Mouse (Mus musculus): ENCODE data around the gene Dazap2.
A peak's percentile ranks its signal among the peaks of the same experiment; 100 is the strongest.
"Not testable (repeated sequence)": the region's sequence is repeated elsewhere in the genome, so short reads cannot be mapped to it uniquely, and the experiment has no call there.

Gene Dazap2

DNA sequence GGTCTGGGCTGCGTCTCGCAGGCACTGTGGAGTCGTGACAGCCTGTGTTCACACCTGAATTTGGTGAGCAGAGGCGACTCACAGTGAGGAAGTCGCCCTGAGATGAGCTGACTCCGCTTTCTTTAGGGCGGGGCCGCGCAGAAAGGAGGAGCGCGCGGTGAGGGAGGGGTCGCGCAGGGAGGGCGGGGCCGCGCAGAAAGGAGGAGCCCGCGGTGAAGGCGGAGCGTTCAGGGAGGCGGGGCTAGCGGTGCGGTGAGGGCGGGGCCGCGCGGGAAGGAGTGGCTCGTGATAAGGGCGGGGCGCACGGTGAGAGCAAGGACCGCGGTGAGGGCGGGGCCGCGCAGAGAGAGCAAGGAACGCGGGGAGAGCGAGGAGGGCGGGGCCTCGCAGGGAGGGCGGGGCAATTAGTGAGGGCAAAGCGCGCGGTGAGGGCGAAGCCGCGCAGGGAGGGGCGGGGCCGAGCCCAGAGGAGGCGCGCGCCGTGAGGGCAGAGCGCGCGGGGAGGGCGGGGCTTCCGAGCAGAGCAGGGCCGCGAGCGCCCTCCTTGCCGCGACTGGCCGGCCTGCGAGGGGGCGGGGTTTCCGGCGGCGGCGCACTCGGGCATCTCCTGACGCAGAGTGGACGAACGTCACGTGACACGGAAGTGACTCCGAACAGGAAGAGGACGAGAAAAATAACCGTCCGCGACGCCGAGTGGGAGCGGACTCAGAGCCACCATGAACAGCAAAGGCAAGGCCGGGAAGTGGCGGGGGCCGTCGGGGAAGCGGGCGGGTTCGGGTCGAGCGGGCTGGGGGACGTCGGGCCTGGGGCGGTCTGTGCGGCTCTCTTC lies at the start of gene Dazap2:
Gene Dazap2 (plus strand): TSS at position 354 of the 829 bp plus-strand sequence.
- peak; percentile 96 to 98 for DNase-seq (ENCODE audit: low spot score in 2 of 2)

DNA sequence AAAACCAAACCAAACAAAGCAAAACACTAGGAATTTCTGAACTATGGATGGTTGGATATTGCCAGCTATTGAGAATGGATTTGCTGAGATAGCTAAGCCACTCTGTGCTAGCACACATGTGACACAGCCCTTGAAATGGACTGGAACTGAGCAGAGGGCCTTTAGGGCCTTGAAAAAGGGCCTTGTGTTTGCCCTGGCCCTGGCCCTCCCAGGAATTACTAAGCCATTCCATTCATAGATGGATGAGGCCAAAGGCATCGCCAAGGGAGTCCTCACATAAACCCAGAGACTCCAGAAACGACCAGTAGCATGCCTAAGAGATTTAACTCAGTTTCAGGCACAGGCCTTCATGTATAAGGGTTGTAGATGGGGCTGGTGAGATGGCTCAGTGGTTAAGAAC lies 48.6 kb upstream of the Dazap2 start:
- no peak for DNase-seq (ENCODE audit: low spot score in 2 of 2)

DNA sequence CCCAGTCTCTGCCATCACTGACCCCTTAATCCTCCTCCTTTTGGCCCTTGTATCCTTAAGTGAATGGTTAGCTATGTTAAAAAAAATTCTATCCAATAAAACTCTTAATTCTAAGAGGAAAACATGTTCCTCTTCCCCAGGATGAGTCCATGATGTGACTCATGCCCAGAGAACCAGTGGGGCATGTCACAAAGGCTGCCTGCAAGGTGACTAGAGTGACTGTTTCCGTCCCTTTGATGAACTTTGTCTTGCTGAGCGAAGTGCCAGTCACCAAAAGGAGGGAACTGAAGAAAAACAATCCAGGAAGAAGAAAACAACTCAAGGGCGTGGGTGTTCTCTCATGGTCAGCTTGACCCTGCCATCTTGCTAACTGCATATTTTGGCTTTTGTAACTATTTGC lies 45.9 kb upstream of the Dazap2 start:
- DNase-seq (ENCODE audit: low spot score in 2 of 2) = no peak

DNA sequence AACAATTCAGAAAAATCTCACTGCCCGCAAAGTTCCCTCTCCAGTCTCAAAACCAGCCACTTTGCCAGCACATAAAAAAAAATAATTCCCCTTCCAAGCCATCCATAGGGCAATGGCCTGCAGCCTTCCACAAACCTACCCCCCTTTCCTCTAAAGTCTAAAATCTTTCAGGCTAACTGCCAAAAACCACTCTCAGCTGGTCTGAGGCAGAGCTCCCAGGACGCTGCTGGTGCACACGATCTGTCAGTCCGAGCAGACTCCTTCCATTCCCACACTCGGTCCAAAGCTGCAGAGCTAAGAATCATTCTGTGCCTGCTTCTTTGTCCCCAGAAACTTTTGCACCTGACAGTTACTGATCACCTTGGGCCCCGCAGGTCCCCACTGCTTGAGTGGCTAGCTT lies 41.2 kb upstream of the Dazap2 start:
- no peak for DNase-seq (ENCODE audit: low spot score in 2 of 2)

DNA sequence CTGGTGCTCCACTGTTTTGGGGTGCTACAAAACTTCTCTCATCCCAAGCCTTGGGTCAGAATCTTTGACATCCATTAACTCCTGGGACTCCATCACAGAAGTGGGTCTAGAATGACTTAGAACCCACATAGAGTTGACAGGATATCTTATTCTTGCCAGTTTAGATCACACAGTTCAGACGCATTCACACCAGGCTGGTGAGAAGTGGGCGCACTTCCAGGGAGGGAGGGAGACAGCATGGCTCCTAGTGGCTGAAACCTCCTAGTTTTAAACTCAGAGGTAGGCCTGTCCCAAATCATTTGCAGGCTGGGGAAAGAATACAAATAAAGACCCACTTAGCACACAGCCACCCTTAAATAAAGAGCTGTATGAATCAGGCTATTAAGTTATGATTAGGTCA lies 40.8 kb upstream of the Dazap2 start:
- DNase-seq (ENCODE audit: low spot score in 2 of 2) = no peak

DNA sequence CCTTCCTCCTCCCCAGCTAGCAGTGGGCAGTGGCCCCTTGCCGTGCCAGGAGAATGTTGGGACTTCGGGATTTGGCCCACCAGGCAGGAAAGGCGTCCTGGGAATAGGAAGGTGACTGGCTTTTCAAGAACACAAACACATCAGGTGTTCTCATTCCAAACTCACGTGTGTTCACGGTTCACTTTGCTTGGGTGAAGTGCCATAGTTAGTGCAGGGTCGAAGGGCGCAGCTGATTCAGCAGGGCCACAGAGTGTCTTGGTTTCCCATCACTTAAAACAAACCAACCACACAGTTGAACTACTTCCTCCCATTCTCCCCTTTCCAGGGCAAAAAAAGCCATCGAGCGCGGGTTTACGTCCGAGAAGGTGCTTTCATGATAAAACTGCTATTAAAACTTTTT lies 39.8 kb upstream of the Dazap2 start:
- DNase-seq (ENCODE audit: low spot score in 2 of 2) = no peak

DNA sequence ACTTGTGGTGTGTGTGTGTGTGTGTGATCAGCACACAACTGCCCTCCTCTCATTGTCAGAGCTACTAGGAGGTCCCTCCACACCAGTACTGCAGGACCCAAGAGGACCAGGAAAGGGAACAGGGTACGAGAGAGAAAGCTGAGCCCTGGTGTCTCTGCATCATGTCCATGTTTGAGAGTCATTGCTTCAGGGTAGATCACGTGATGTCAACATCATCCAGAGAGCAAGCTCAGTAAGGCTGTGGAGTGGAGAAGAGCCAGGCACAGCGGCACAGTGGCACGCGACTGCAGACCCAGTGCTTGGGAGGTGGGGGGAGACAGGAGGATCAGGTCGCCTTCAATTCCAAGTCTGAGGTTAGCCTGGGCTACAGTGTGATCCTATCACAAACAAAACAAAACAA lies 38.8 kb upstream of the Dazap2 start:
- DNase-seq (ENCODE audit: low spot score in 2 of 2) = no peak

DNA sequence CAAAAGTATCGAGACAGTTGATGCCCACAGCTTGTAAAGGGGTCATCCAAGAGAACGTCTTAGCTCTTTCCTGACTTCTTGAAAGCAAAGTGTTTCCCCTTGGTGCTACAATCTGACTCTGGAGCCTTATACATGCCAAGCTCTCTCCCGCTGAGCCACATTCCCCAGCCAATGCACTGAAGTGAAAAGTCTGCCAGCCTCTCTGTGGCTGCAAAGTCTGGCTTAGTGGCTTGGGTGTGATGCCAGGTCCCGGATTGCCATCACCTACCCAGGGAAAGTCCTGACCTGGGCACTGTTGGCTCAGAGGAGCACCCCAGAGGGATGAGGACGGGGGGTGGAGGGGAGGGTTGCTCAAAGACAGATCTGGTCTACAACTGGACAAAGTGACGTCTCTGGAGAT lies 38.3 kb upstream of the Dazap2 start:
- no peak for DNase-seq (ENCODE audit: low spot score in 2 of 2)

DNA sequence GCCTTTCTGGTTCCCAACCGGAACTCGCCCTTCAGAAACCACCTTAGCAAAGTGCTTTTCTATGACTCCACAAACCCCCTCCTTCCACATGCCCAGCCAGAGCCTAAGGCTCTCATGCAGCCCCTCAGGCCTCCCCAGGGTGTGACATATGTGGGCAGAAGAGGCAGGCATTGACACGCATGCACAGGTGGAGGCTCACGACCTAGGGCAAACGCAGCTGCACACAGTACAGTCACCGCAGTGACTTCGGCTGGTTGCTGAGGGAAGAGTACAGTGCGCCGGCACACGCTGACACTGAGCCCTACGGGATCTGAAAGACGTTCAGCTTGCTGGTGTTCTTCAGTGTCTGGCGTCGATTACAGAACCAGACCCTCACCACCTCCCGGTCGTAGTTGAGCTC lies 37.2 kb upstream of the Dazap2 start:
- no peak for DNase-seq (ENCODE audit: low spot score in 2 of 2)

DNA sequence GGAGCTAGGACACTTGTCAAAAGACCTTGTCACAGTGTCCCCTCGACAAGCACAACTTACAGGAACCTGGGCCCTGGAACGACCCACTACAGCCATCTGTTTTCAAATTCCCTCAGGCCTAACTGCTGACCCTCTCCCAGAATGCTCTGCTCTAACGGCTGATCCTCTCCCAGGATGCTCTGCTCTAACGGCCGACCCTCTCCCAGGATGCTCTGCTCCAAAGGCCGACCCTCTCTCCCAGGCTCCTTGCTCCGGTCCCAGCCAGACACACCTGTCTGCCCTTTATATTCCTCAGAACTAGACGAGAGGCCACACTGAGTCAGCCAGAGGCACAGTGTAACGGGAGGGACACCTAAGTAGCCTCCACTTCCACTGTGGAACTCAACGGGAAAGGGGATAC lies 35.0 kb upstream of the Dazap2 start:
- no peak for DNase-seq (ENCODE audit: low spot score in 2 of 2)

DNA sequence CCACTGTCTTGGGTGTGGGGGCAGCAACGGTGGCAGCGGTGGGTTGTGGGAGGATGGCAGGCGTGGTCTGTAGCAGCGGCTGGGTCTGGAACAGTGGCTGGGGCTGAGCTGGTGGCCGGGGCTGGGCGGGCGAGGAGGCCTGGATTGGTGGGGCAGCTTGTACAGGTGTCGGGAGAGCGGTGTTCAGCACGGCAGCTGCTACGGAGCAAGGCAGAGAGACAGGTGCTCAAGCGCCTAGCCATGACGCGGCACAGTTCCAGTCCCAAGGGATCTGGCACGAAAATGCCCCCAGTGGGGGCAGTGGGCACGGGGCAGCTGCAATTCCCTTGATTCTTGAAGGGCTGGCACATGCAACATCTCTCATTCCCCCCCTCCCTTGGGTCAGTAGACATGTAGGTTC lies 29.2 kb upstream of the Dazap2 start:
- no peak for DNase-seq (ENCODE audit: low spot score in 2 of 2)

DNA sequence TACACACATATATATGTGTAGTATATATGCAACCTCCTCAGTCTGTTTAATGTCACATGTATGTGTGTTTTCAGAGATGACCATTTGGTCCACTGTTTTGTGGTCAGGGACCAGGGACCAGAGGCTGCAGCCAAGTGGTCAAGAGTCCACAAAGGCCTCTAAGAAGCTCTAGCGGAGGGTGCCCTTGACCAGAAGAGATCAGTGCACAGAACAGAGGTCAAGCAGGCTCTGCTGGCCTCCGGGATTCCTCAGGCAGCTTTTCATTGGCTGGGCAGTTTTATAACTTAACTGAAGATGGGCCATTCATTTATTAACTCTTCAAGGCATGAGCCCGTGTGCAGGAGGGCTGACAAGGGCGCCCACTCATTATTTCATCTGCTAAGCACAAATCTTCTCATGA lies 28.0 kb upstream of the Dazap2 start:
- no peak for DNase-seq (ENCODE audit: low spot score in 2 of 2)

DNA sequence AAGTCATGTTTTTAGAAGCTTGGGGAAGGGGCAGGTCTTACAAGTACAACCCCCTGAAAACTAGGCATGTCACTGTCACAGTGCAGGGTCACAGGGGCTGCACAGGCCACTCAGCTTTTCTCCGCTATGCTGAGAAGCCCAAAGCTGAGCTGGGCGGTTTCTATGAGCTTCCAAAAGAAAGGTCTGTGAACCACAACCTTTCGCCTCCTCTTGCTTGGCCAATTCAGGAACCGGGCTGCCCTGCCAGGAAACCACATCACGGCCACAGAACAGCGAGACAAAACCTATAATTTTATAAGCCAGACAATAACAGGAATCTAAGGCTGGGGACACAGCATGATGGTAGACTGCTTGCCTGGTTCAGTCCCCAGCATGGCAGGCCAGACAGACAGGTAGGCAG lies 26.9 kb upstream of the Dazap2 start:
- DNase-seq (ENCODE audit: low spot score in 2 of 2) = no peak

DNA sequence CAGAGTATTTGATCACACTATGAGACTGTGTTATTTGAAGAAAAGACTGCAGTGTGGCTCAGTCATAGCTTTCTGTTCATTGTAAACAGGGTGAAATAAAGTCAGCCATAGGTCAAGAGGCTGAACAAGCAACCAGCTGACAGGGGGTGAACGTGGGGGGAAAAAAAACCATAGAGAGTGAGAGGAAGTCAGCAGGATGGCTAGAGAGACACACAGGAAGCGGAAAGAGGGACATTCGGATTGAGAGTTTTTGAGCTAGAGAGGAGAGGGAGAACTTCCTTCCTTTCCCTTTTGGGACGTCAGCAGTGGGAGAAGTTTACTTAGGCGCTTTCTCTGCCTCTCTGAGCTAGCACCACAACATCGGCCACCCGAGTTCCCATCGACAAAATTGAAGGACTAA lies 24.7 kb upstream of the Dazap2 start:
- DNase-seq (ENCODE audit: low spot score in 2 of 2) = no peak

DNA sequence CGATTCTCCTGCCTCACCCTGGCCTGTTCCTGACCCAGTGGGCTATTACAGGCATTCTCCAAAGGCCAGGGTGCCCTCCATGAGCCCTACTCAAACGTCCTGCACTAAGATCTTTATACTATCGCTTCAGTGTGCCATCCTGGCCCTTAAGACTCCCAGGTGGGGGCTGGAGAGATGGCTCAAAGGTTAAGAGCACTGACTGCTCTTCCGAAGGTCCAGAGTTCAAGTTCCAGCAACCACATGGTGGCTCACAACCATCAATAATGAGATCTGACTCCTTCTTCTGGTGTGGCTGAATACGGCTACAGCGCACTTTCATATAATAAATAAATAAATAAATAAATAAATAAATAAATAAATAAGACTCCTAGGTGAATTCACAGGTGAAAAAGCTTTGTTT lies 22.3 kb upstream of the Dazap2 start:
- no peak for DNase-seq (ENCODE audit: low spot score in 2 of 2)

DNA sequence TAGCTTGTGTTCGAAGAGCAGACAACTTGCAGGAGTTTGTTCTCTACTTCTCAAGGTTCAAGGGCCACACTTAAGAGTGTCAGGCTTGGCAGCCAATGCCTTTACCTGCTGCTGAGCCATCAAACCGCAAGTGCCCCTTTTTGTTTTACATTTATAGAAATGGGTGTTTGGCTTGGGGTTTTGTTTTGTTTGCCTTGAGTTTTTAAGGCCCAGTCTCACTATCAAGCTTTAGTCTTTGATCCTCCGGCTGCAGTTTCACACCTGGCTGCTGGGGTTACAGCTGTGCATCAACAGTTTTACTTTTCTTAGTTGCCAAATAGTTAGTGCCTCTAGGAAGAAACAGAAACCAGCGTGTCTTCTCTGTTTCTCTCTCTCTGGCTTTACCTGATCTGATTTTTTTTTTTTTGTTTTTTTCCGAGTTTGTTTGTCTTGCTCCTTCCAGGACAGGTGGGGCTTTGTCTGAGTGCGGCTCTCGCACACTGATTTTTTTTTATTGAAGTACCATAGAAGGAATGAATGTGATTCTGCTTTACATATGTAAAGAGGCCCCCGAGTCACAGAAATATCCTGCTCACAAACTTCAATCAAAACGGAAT lies 16.8 kb upstream of the Dazap2 start:
- no peak for DNase-seq (ENCODE audit: low spot score in 2 of 2)

DNA sequence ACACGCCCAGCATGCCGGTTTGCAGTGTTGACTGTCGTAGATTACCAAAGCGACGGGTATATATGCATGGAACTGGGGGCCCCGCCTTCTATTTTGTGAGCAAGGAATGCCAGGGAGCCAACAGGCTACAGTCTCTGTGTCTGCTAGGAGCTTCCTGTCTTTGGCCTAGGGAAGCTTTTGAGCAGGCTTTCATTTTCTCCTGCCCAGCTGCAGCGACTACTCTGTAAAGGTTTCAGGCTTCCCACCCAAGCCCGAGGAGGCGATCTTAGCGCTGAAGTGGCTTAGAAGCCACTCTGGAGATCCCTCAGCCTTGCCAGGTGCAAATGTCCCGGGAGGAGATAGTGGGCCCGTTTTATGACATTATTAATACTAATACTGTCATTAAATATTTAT lies 16.3 kb upstream of the Dazap2 start:
- DNase-seq (ENCODE audit: low spot score in 2 of 2) = peak; percentile 31 to 42

DNA sequence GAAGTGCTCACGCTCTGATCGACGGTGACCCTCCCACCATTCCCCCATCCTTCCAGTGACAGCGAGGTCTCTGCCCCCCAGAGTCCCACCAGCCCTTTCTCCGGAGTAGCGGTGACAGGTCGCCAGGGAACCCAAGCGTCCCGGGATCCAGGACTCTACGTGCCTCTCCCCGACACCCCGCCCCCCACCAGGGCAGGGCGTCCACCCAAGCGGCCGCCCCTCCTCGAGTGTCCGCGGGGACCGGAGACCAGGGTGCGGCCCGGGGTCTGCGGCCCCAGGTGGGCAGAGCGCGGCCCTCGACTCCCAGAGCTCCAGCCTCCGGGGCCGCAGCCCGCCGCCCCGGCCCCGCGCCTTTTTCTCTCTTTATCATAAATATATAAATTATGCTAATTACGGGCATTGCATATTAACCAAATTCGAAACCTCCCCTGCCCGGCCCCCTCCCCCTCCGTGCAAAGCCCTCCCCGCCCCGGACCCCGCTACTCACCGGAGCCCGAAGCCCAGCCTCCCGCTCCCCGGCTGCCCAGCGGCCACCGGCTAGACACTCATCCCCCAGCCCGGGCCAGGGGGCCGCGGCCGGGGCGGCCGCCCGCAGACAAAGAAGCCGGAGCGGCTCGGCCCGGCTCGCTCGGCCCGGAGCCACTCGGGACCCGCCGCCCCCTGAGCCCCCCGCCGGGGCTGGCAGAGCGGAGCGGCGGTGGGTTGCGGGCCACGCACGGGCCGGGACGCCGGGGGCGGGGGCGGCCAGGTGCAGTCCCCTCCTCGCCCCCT lies 15.7 kb upstream of the Dazap2 start, which contains the start of gene Pou6f1:
Gene Pou6f1 (minus strand): TSS at position 709 of the 771 bp plus-strand sequence.
- DNase-seq (ENCODE audit: low spot score in 2 of 2) = peak; percentile 46 to 50

DNA sequence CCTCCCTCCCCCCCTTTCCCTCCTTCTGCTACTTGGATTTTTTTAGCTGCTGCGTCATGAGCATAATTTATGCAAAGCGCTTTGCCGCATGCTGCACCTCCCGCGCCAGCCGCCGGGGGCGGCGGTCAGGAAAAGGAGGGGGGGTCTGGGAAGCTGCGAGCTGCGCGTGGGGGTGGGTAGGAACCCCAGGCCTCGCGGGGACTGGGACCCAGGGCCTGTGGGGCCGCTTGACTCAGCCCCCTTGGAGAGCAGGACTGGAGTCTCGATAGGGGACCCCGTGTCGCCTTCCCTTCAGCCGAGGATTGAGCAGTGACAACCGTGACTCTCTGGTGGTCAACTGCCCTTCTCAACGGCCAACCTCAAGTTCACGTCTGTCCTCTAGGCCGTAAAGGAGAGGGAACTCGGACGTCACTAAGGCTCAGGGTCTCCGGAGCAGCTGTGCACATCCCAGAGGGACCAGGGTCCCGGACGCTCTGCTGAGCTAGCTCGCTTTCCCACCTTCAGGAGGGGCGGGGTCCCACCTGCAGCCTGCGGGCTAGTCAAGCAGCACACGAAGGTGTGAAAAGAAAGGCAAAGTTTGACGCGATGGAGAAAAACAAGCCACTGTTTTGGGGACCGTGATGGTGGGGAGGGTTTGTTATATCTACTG lies 15.0 kb upstream of the Dazap2 start:
- DNase-seq (ENCODE audit: low spot score in 2 of 2) = peak; percentile 30 to 65

DNA sequence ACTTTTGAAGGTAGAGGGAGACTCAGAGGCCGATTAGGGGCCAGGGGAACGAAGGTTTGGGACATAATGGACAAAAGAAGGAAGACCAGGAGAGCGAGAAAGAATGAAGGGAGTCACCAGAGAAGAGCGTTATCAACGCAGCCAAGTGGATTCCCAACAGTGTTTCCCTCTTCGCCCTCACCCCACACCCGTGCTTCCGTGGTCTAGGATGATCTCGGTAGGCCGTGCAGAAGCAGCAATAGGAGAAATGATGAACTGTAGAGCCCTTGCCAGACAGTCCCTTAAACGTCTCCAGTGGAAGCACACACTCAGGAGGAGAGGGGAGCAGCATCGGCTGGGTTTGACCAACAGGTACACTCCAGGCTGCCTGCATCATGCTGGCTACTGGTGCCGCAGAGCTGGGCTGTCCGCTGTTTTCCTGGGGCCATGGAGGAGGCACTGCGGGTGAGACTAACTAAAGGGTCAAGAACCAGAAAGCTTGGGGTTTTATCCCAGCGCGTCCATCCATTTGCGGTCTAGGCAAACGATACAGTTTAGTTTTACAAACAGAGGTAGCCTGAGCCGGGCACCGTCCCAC lies 14.4 kb upstream of the Dazap2 start:
- no peak for DNase-seq (ENCODE audit: low spot score in 2 of 2)

DNA sequence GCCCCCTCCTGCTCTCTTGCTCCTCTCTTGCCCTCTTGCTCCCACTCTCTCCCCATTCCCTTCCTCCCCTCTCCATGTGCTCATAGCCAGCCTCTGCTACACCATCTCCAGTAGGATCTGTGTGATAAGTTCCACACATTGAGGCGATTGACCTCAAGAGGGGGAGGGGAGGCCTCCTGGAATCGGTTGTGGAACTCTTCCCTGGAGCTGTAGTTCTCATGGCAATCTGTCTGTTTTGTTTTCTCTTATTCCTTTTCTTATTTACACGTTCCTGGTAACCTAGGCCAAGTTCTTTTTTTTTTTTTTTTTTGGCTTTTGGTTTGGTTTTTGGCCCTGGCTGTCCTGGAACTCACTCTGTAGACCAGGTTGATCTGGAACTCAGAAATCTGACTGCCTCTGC lies 13.5 kb upstream of the Dazap2 start:
- no peak for DNase-seq (ENCODE audit: low spot score in 2 of 2)

DNA sequence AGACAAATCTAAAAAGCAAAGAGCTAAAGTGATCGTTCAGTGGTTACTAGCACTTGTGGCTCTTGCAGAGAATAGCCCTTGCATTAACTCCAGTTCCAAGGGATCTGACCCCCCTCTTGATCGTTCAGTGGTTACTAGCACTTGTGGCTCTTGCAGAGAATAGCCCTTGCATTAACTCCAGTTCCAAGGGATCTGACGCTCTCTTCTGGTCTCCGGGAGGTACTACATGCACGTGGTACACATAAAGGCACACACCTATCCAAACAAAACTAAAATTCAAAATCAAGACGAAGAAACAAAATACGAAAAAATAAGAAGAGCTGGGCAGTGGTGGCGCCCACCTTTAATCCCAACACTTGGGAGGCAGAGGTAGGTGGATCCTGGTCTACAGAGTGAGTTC lies 8.5 kb upstream of the Dazap2 start:
- DNase-seq (ENCODE audit: low spot score in 2 of 2) = not testable (repeated sequence)
